ENCODE assay signal across 22 mouse cellular contexts in genomic region chr15:27633941-27634900, GRCm38 (mm10). TPM values are rescaled to one million over a fixed set of nuclear protein-coding genes. Genes with fewer than 3 reads are reported as not detected.
A peak's percentile ranks its signal among the peaks of the same experiment; 100 is the strongest.
DNase-seq lines count a peak whose midpoint lies in the region; ATAC-seq lines count a peak whose summit lies in the region.
"Had no signal": no experiment of that assay in that cellular context is flagged by ENCODE, and none has a peak within 500 bp of the region (broad histone marks: within the 10 kb centered on the region; RNA-seq: fewer than 3 reads in every experiment).

No protein-coding gene starts in this region.

- no peaks in the 10 kb centered on the region for H3K36me3 ChIP-seq in kidney, embryonic 14.5 days (ENCODE audit: control insufficient read depth, insufficient read depth, low read length)
- H3K36me3 ChIP-seq: G1E; hindbrain, embryonic 15.5 days had no signal

- DNase-seq in adrenal gland, adult (ENCODE audit: inconsistent age in 2 of 2, low spot score in 1 of 2), result peak; percentile 38 to 68
- no peak for DNase-seq in adrenal gland, postnatal 4 days (ENCODE audit: low spot score in 2 of 2)
- DNase-seq in kidney, adult 11 months, result peak; percentile 44
- peak; percentile 27 for DNase-seq in urinary bladder, postnatal 14 days (ENCODE audit: low spot score)
- no peak for DNase-seq in urinary bladder, adult 18-20 months (ENCODE audit: low spot score in 2 of 2)
- no peak for DNase-seq in lung, postnatal 14 days
- DNase-seq in testis, postnatal 14 days (ENCODE audit: low spot score), result no peak
- DNase-seq: cerebellum, adult 11 months; cerebellum, postnatal 25 days; heart, postnatal 10 days; layer of hippocampus, adult 9-11 months; liver, postnatal 0 days; lung, postnatal 36 days; right cerebral cortex, postnatal 14 days; thymus, postnatal 25 days had no signal

- peaks cover 6% of the 10 kb centered on the region for H3K4me1 ChIP-seq in kidney, embryonic 14.5 days (ENCODE audit: control insufficient read depth, insufficient read depth, low read length)

- H3K27me3 ChIP-seq in kidney, embryonic 14.5 days (ENCODE audit: control insufficient read depth, insufficient read depth, low read length), result no peaks in the 10 kb centered on the region
- H3K27me3 ChIP-seq: hindbrain, embryonic 15.5 days had no signal

- no peak overlapping the region for H3K9ac ChIP-seq in kidney, embryonic 14.5 days (ENCODE audit: low read depth, low read length)
- H3K9ac ChIP-seq: hindbrain, embryonic 15.5 days; liver, postnatal 0 days had no signal

- H3K9me3 ChIP-seq in kidney, embryonic 14.5 days (ENCODE audit: control insufficient read depth, low read length), result no peaks in the 10 kb centered on the region
- H3K9me3 ChIP-seq: G1E; hindbrain, embryonic 15.5 days had no signal

- no peak overlapping the region for H3K4me2 ChIP-seq in kidney, embryonic 14.5 days (replicated peaks; ENCODE audit: low read depth, low read length)
- H3K4me2 ChIP-seq: hindbrain, embryonic 15.5 days had no signal

- no peak overlapping the region for H3K4me3 ChIP-seq in kidney, embryonic 14.5 days (ENCODE audit: low read length)
- H3K4me3 ChIP-seq: erythroblast, embryonic 14.5 days; hindbrain, embryonic 15.5 days had no signal

- no peak for ATAC-seq in kidney, embryonic 14.5 days (ENCODE audit: low FRiP score, low TSS enrichment)
- ATAC-seq: CD4-positive, CD25-positive, alpha-beta regulatory T cell, adult 4 months; forebrain, embryonic 16.5 days; intestine, postnatal 0 days; liver, postnatal 0 days had no signal

- H3K27ac ChIP-seq in kidney, embryonic 14.5 days (ENCODE audit: low read depth, low read length), result no peak overlapping the region
- H3K27ac ChIP-seq: hindbrain, embryonic 15.5 days had no signal

- 85% methylated on average over 8 of the region's 8 CpGs for WGBS in kidney, embryonic 14.5 days

RNA-seq across cellular contexts. Expression of gene Otulin, which starts 3.7 kb away (rescaled TPM):
- 10 to 100 TPM; 42.7 to 43.5 TPM for total RNA-seq in adrenal gland, postnatal 4 days (2021)
- 38.5 and 41.3 TPM in 2 replicates for polyA plus RNA-seq in kidney, embryonic 14.5 days (2014; fragmentation: Nextera tagmentation; extraction: Ambion mirVana)

RNA-seq across cellular contexts. Expression of gene Otulinl, which starts 47.2 kb away (rescaled TPM):
- 1 to 10 TPM; 6.2 to 8.3 TPM for total RNA-seq in adrenal gland, postnatal 4 days (2021)
- 25.1 and 26.0 TPM in 2 replicates for polyA plus RNA-seq in kidney, embryonic 14.5 days (2014; fragmentation: Nextera tagmentation; extraction: Ambion mirVana)
- total RNA-seq: G1E had no signal
- polyA plus RNA-seq: G1E had no signal

Comparison
In these comparisons a context has a peak if more than half of its experiments do, and no peak if none do; other contexts are left out.
1. DNase-seq: peak in adrenal gland, adult (2 of 2), kidney, adult 11 months (single experiment) and urinary bladder, postnatal 14 days (single experiment); none in adrenal gland, postnatal 4 days (0 of 2), urinary bladder, adult 18-20 months (0 of 2), lung, postnatal 14 days (single experiment) and testis, postnatal 14 days (single experiment).